Mouse (Mus musculus): ENCODE data around the gene Cfap126. TPM values are rescaled to one million over a fixed set of nuclear protein-coding genes. Genes with fewer than 3 reads are reported as not detected.

The Cfap126 gene
- polyA plus RNA-seq, 1 experiment, result 45.5 TPM

DNA sequence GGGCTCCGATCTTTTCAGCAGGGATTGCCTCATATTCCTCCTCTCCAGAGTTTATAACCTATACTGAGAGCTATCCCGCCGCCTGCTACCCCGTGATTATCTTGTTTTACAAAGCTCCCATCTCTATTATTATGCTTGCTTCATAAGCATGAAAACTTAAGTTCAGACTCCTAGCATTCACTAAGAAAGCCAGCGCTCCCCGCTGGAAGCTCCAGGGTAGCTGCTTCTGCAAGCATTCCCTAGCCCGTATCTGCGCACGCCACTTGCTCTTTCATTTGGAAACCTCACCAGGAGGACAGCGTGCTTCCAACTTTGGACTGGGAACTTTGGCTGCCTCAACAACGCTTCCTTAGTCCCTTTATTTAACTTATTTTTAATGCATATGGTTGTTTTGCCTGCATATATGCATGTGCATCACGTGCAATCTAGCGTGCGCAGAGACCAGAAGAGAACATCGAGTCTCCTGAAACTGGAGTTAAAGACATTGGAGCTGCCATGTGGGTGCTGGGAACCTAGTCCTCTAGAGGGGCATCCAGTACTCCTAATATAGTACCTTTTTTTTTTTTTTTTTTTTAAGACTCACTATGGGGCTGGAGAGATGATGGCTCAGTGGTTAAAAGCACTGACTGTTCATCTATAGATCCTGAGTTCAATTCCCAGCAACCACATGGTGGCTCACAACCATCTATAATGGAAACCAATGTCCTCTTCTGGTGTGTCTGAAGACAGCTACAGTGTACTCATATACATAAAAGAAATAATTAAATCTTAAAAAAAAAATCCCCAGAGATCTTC lies 1.7 kb upstream of the Cfap126 start:
- WGBS, result 3% methylated on average over 15 of the region's 15 CpGs
- H3K4me1 ChIP-seq (ENCODE audit: control insufficient read depth, insufficient read depth, low read length), result peaks cover 5% of the 10 kb centered on the region; the same call in 1 of the 2 replicates
- TF ChIP-seq POLR2A (IDR thresholded peaks at IDR 0.05; ENCODE audit: borderline replicate concordance, extremely low read depth, low read depth, low read length), result no peak
- no peak for TF ChIP-seq CTCF (IDR thresholded peaks at IDR 0.05; ENCODE audit: insufficient read depth, low read length)
- no peak for DNase-seq
- H3K4me3 ChIP-seq (replicated peaks; ENCODE audit: extremely low read depth, low read depth, low read length), result peak overlapping the region; percentile 82

DNA sequence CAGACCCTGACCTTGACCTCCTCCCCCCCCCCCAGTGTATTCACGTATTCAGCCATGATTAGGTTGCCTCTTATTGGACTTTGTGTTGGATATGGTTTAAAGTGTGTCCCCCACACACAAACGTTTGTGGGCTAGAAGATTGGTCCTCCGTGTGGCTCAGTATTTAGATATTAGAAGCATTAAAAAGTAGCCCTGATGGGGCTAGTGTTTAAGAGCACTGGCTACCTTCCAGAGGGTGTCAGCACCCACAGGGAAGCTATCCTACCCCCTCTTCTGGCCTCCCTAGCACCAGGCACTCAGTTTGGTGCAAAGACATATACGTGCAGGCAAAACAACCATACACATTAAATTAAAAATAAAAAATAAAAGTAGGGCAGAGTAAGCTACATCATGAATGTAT lies 732 bp upstream of the Cfap126 start:
- H3K4me3 ChIP-seq (replicated peaks; ENCODE audit: extremely low read depth, low read depth, low read length), result no peak overlapping the region
- no peak for DNase-seq
- H3K4me1 ChIP-seq (ENCODE audit: control insufficient read depth, insufficient read depth, low read length), result peaks cover 5% of the 10 kb centered on the region; the same call in 1 of the 2 replicates
- 78% methylated on average over 4 of the region's 4 CpGs for WGBS
- TF ChIP-seq POLR2A (IDR thresholded peaks at IDR 0.05; ENCODE audit: borderline replicate concordance, extremely low read depth, low read depth, low read length) (no peak), CTCF (IDR thresholded peaks at IDR 0.05; ENCODE audit: insufficient read depth, low read length) (no peak)

DNA sequence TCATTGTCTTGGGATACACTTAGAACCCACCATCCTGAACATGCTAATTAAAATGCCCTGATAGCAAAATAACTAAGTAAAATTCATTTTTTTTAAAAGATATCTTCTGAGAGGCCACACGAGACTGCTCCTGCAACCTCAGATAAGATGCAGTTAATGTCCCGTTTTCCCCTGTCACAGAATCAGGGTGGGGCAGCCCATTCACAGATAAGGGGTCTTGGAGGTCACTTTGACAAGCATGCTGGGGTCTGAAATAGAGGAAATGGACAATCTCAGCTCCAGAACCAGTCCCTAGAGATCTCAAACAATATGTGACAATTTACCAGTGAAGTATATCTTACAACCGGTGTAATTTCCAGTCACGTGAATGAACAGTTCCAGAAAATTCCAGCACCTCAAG lies 2.6 kb downstream of the Cfap126 start:
- H3K4me3 ChIP-seq (replicated peaks; ENCODE audit: extremely low read depth, low read depth, low read length), result no peak overlapping the region
- DNase-seq, result no peak
- WGBS, result 59% methylated on average over 4 of the region's 4 CpGs
- no peak for TF ChIP-seq POLR2A (IDR thresholded peaks at IDR 0.05; ENCODE audit: borderline replicate concordance, extremely low read depth, low read depth, low read length)
- TF ChIP-seq CTCF (IDR thresholded peaks at IDR 0.05; ENCODE audit: insufficient read depth, low read length), result no peak
- H3K4me1 ChIP-seq (ENCODE audit: control insufficient read depth, insufficient read depth, low read length), result no peaks in the 10 kb centered on the region

- WGBS, result 5% methylated on average over 4 of the region's 4 CpGs
- Histone ChIP-seq H3K4me3 (replicated peaks; ENCODE audit: extremely low read depth, low read depth, low read length) (no peak overlapping the region), H3K4me1 (ENCODE audit: control insufficient read depth, insufficient read depth, low read length) (peaks cover 2% of the 10 kb centered on the region; the same call in 1 of the 2 replicates)
- DNase-seq, result peak; percentile 39
- TF ChIP-seq CTCF (IDR thresholded peaks at IDR 0.05; ENCODE audit: insufficient read depth, low read length) (0 out of 2 replicates have a peak, but pooled peaks have one; percentile 12), POLR2A (IDR thresholded peaks at IDR 0.05; ENCODE audit: borderline replicate concordance, extremely low read depth, low read depth, low read length) (no peak)
Measured at GRCm38 (mm10) chr1:171118269-171118684, 4.6 kb downstream of the Cfap126 start.

DNA sequence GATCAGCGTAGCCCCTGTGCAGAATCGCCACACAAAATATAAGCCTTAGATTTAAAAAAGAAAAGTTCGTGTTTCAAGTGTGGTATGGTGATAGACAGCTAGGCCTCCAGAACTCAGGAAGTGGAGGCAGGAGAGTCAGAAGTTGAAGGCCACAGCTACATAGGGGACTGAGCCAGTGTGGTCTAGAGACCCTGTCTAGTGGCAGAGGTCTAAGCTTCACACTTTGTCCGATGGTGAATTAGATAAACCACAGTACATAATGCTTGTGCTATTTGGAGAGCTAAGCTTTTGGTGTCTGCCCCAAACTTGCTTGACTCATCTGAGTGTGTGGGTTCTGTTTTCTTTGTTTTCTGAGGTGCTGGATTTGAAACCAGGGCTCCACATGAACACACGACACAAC lies 5.3 kb downstream of the Cfap126 start:
- WGBS, result 79% methylated on average over 5 of the region's 5 CpGs
- DNase-seq, result no peak
- TF ChIP-seq POLR2A (IDR thresholded peaks at IDR 0.05; ENCODE audit: borderline replicate concordance, extremely low read depth, low read depth, low read length), result no peak
- TF ChIP-seq CTCF (IDR thresholded peaks at IDR 0.05; ENCODE audit: insufficient read depth, low read length), result no peak

GRCm38 (mm10) chr1:171119405-171119804 lies 5.7 kb downstream of the Cfap126 start:
- peaks cover 2% of the 10 kb centered on the region; the same call in 1 of the 2 replicates for H3K4me1 ChIP-seq (ENCODE audit: control insufficient read depth, insufficient read depth, low read length)
- H3K4me3 ChIP-seq (replicated peaks; ENCODE audit: extremely low read depth, low read depth, low read length), result no peak overlapping the region
- TF ChIP-seq POLR2A (IDR thresholded peaks at IDR 0.05; ENCODE audit: borderline replicate concordance, extremely low read depth, low read depth, low read length) (no peak), CTCF (IDR thresholded peaks at IDR 0.05; ENCODE audit: insufficient read depth, low read length) (no peak)
- no peak for DNase-seq
- WGBS, result 83% methylated on average over 14 of the region's 14 CpGs

More for the DNA sequence above, 5.3 kb downstream of the Cfap126 start:
- Histone ChIP-seq H3K4me1 (ENCODE audit: control insufficient read depth, insufficient read depth, low read length) (peaks cover 2% of the 10 kb centered on the region; the same call in 1 of the 2 replicates), H3K4me3 (replicated peaks; ENCODE audit: extremely low read depth, low read depth, low read length) (no peak overlapping the region)

- 50% methylated on average over 3 of the region's 3 CpGs for WGBS
- DNase-seq, result no peak
- Histone ChIP-seq H3K4me1 (ENCODE audit: control insufficient read depth, insufficient read depth, low read length) (peaks cover 2% of the 10 kb centered on the region; the same call in 1 of the 2 replicates), H3K4me3 (replicated peaks; ENCODE audit: extremely low read depth, low read depth, low read length) (no peak overlapping the region)
- TF ChIP-seq CTCF (IDR thresholded peaks at IDR 0.05; ENCODE audit: insufficient read depth, low read length) (no peak), POLR2A (IDR thresholded peaks at IDR 0.05; ENCODE audit: borderline replicate concordance, extremely low read depth, low read depth, low read length) (no peak)
Measured at GRCm38 (mm10) chr1:171120893-171121292, 7.2 kb downstream of the Cfap126 start.

- 49% methylated on average over 5 of the region's 5 CpGs for WGBS
- TF ChIP-seq POLR2A (IDR thresholded peaks at IDR 0.05; ENCODE audit: borderline replicate concordance, extremely low read depth, low read depth, low read length) (no peak), CTCF (IDR thresholded peaks at IDR 0.05; ENCODE audit: insufficient read depth, low read length) (no peak)
- H3K4me3 ChIP-seq (replicated peaks; ENCODE audit: extremely low read depth, low read depth, low read length), result no peak overlapping the region
- H3K4me1 ChIP-seq (ENCODE audit: control insufficient read depth, insufficient read depth, low read length), result peaks cover 2% of the 10 kb centered on the region; the same call in 1 of the 2 replicates
- no peak for DNase-seq
Measured at GRCm38 (mm10) chr1:171121839-171122238, 8.1 kb downstream of the Cfap126 start.

GRCm38 (mm10) chr1:171122932-171123331 lies 9.2 kb downstream of the Cfap126 start:
- H3K4me3 ChIP-seq (replicated peaks; ENCODE audit: extremely low read depth, low read depth, low read length), result peak overlapping the region; percentile 4
- no peak for TF ChIP-seq CTCF (IDR thresholded peaks at IDR 0.05; ENCODE audit: insufficient read depth, low read length)
- no peak for TF ChIP-seq POLR2A (IDR thresholded peaks at IDR 0.05; ENCODE audit: borderline replicate concordance, extremely low read depth, low read depth, low read length)
- 14% methylated on average over 7 of the region's 7 CpGs for WGBS
- DNase-seq, result peak; percentile 36
- peaks cover 2% of the 10 kb centered on the region; the same call in 1 of the 2 replicates for H3K4me1 ChIP-seq (ENCODE audit: control insufficient read depth, insufficient read depth, low read length)

DNA sequence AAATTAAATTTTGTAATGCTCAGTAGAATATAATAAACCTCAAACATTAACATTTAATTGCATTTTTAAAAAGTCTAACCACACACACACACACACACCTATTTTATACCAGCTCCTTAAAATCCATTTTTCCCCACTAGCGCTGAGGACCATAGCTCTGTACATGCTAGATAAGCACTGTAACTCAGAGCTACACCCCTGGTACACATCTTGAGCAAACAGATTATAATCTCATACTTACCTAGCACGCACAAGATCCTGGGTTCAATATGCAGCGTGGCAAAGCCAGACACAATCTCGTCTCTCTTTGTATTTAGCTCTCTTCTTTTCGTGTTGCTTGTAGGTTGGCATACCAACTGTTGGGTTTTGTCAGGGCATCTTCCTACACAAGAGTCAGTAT lies 10.7 kb downstream of the Cfap126 start:
- WGBS, result 79% methylated on average over 5 of the region's 5 CpGs
- DNase-seq, result no peak
- Histone ChIP-seq H3K4me3 (replicated peaks; ENCODE audit: extremely low read depth, low read depth, low read length) (no peak overlapping the region), H3K4me1 (ENCODE audit: control insufficient read depth, insufficient read depth, low read length) (peaks cover 2% of the 10 kb centered on the region; the same call in 1 of the 2 replicates)
- no peak for TF ChIP-seq CTCF (IDR thresholded peaks at IDR 0.05; ENCODE audit: insufficient read depth, low read length)
